Mouse (Mus musculus) left cerebral cortex, adult 9 months (tissue): ENCODE measurements at regions not wholly inside any gene's neighbourhood (a gene's known extent, or its start where the extent isn't known, plus 50 kb on each side); places are given as distances from the start of the nearest gene placed in this dataset.
A peak's percentile ranks its signal among the peaks of the same experiment; 100 is the strongest.
"Not testable (repeated sequence)": the region's sequence is repeated elsewhere in the genome, so short reads cannot be mapped to it uniquely, and the experiment has no call there.

ENCODE experiments used
- DNase-seq, 2 experiments: peaks; one replicate each; pipeline ENCODE4 v3.0.0; 2022; ENCODE audit warnings: low spot score in 2 of 2

GRCm38 (mm10) chr10:46072550-46073470 lies 495.2 kb downstream of the Hace1 start:
- DNase-seq: no peak

GRCm38 (mm10) chr10:46087766-46088165 lies 510.1 kb downstream of the Hace1 start:
- no peak for DNase-seq

GRCm38 (mm10) chr10:46100837-46101236 lies 523.2 kb downstream of the Hace1 start:
- no peak for DNase-seq

GRCm38 (mm10) chr10:46108810-46109209 lies 531.2 kb downstream of the Hace1 start:
- no peak for DNase-seq

DNA sequence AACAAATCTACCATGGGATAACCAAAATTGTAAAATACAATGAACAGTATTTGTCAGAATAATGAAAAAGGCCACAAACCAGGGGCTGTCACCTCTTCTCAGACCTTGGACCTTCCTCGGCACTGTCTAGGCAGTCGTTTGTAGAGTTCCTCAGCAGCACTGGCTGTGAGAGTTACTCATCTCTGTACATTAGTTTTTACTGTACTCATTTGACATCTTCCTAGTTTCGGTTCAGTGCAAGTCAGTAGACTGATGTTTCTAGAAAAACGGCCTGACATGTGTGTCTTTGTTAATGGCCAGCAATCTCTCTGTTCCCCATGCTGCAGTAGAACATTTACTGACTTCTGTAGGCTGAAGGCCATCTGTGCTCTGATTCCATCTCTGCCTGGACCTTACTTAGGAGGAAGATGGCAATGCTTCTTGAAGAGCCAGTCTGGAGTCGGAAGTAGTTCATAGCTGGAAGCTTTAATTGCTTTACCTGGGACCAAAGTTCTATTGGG lies 537.1 kb downstream of the Hace1 start:
- DNase-seq: no peak

- not testable (repeated sequence) for DNase-seq
These were observed 544.8 kb downstream of the Hace1 start for GRCm38 (mm10) chr10:46122409-46122808.

GRCm38 (mm10) chr10:46123795-46124194 lies 546.2 kb downstream of the Hace1 start:
- no peak for DNase-seq

- no peak for DNase-seq
These were observed 557.6 kb downstream of the Hace1 start for GRCm38 (mm10) chr10:46135120-46135748.

GRCm38 (mm10) chr10:46174035-46174434 lies 596.4 kb downstream of the Hace1 start:
- DNase-seq: no peak

GRCm38 (mm10) chr10:46185763-46186458 lies 608.3 kb downstream of the Hace1 start:
- no peak for DNase-seq

DNA sequence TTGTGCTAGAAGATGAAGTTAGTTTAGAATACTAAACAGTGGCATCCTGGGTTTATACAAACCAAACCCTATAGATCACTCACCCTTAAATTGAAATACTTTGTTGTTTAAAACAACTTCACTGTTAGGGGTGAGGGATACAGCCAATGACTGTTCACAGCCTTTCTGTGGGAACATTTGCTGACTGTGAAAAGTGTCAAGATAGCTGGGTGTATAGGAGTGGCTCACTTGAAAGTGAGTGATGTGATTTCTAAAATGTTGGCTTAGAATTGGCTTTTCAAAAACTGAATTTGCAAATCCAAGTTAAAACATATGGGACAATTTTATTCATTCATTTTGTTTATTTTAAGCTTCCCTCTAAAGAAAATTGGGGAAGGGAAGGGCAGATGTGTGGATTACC lies 616.5 kb downstream of the Hace1 start:
- no peak for DNase-seq

DNA sequence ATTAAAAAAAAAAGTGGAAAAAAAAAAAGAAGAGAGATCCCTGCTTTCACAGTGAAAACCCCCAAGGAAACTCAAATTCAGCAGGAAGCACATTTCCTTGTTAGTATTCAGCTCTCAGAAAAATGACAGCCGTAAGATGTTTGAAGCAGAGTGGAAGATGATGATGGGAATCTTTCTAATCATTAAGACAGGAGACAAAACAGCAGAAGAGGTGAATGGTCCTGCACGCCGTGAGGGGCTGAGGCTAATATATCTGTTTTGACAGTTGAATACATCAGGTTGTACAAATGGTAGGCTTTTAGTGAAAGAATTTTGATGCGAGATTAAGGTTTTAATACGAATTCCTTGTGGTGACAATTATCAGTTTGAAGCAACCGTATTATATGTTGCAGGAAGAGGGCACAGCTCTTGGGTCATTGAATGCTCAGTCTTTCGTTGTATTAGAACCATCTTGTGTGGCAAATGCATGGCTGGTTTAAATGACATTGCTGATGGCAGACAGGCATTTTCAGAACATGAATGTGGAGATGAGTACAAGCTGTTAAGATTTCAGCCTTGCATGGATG lies 649.3 kb downstream of the Hace1 start:
- no peak for DNase-seq

GRCm38 (mm10) chr10:46229608-46230007 lies 652.0 kb downstream of the Hace1 start:
- DNase-seq: no peak

GRCm38 (mm10) chr10:46235581-46235980 lies 658.0 kb downstream of the Hace1 start:
- DNase-seq: peak in 1 of 2 experiments; percentile 11

DNA sequence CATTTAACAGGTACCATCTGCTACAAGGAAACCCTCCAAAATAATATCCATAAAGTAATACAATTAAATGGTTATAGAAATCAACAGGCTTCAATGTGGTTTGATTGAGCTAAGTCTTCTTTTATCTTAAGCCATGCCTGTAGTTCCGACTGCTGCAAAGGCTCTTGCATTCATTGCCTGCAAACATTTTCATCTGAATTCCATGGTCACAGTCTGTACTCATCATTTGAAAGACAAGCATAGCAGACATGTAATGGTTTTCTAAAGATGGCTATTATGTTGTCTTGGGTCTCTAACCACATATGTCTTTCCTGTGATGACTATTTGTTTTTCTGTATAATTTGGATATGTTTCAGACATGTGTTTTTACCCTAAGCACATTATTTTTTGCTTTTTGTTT lies 677.9 kb downstream of the Hace1 start:
- no peak for DNase-seq

GRCm38 (mm10) chr10:46269710-46270109 lies 692.1 kb downstream of the Hace1 start:
- DNase-seq: no peak

DNA sequence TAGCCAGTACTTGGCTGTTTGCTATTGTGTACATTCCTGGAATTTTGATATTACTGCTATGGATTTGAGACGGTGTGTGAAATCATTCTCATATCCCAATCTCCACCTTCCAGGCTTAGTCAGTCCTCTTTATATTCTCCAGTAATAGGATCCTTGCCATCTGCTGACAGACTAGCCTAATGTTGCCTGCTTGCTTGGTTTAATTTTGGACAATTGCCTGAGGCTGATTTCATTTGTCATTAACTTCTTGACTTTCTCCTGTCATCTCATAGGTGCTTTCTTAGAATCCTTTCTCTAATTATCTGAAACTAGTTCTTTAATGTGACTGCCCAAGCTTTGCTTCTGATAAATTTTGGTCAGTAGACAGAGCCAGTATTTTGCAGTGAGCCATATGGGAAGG lies 696.2 kb downstream of the Hace1 start:
- no peak for DNase-seq

- DNase-seq: peak in 1 of 2 experiments; percentile 4
These were observed 716.7 kb downstream of the Hace1 start for GRCm38 (mm10) chr10:46294290-46294689.

- peak in 1 of 2 experiments; percentile 7 for DNase-seq
These were observed 720.7 kb downstream of the Hace1 start for GRCm38 (mm10) chr10:46298352-46298751.

DNA sequence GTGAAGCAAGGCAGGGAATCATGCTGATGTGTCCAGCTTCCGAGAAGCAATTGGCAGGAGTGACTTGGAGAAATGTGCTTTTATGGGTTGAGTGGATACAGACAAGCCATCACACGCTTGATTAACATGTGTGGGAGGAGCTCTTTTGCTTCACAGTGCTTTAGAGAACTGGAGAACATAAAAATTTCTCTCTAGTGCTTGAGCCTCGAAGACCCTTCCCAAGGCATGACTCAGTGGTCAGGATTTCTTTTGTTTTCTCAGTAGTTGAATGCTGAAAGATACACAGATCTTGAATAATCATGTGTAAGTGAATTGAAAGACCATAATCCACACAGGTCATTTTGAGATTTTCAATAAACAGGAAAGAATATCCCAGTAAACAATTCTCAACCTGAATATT lies 721.9 kb downstream of the Hace1 start:
- DNase-seq: no peak

- DNase-seq: no peak
These were observed 742.9 kb downstream of the Hace1 start for GRCm38 (mm10) chr10:46320328-46321038.
